Mouse (Mus musculus): ENCODE measurements around the gene Znhit2. TPM values are rescaled to one million over a fixed set of nuclear protein-coding genes. Genes with fewer than 3 reads are reported as not detected.

The Znhit2 gene
- total and polyA plus RNA-seq, 3 experiments: 9.9 to 14.4 (median 13.4) TPM

DNA sequence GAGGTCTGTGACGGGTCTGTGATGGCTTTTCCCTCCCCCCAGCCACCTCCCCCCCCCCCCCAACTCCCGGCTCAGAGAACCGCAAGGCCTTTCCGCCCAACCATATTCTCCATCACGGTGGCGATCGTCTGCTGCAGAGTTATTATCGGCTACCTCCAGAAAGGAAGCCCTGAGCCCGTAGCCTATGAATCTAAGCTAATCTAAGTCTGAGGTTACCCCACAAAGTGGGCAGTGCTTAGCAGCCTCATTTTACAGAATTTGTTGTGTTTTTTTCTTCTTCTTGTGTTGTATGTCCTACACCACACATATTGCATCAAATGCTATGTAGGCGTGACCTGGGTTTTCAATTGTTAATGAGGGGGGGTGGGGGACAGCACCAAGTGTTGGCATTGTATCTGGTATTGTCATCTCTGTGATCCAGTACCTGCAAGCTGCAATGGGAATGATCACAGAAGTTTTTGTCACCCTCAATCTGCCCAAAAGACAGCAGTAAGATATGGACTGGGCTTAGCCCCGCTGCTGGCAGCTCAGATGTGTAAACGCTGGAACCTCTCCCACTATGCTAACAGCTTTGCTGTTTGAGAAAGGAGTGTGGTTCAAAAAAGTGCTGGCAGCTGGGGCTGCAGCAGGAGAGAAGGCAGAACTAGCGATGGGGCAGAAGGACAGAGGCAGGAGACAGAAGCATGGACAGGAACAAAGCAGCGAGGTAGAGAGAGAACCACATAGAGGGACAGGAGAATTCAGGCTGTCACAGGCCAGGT is 30.3 kb upstream of the Znhit2 start:
- H3K27me3 ChIP-seq (ENCODE audit: control insufficient read depth, insufficient read depth, low read length): no peaks in the 10 kb centered on the region
- intact Hi-C loops (cut with DNase I): no loop called here
- 65% methylated on average over 14 of the region's 14 CpGs for WGBS

GRCm38 (mm10) chr19:6035966-6036585 is 24.9 kb upstream of the Znhit2 start:
- Histone ChIP-seq H3K9ac (ENCODE audit: low read depth, low read length) (no peak overlapping the region), H3K4me1 (ENCODE audit: control insufficient read depth, insufficient read depth, low read length) (no peaks in the 10 kb centered on the region), H3K36me3 (ENCODE audit: control insufficient read depth, insufficient read depth, low read length) (no peaks in the 10 kb centered on the region), H3K27me3 (ENCODE audit: control insufficient read depth, insufficient read depth, low read length) (no peaks in the 10 kb centered on the region), H3K27ac (no peak overlapping the region), H3K4me3 (no peak overlapping the region), H3K79me2 (replicated peaks; ENCODE audit: control insufficient read depth, insufficient read depth, low read length) (no peaks in the 10 kb centered on the region)
- intact Hi-C loops (cut with DNase I): no loop called here
- TF ChIP-seq CTCF (IDR thresholded peaks at IDR 0.05): no peak
- TF ChIP-seq POLR2A (IDR thresholded peaks at IDR 0.05; ENCODE audit: insufficient read depth, low read depth, low read length): no peak
- TF ChIP-seq EP300 (IDR thresholded peaks at IDR 0.05; ENCODE audit: insufficient read depth, low read depth, low read length): no peak
- no peak for DNase-seq
- WGBS: 41% methylated on average over 9 of the region's 9 CpGs

More for the DNA sequence above, 30.3 kb upstream of the Znhit2 start:
- no peak overlapping the region for H3K9ac ChIP-seq (ENCODE audit: low read depth, low read length)
- no peaks in the 10 kb centered on the region for H3K36me3 ChIP-seq (ENCODE audit: control insufficient read depth, insufficient read depth, low read length)
- H3K79me2 ChIP-seq (replicated peaks; ENCODE audit: control insufficient read depth, insufficient read depth, low read length): no peaks in the 10 kb centered on the region
- H3K27ac ChIP-seq: no peak overlapping the region
- TF ChIP-seq CTCF (IDR thresholded peaks at IDR 0.05): no peak
- no peak for TF ChIP-seq EP300 (IDR thresholded peaks at IDR 0.05; ENCODE audit: insufficient read depth, low read depth, low read length)
- no peak for TF ChIP-seq POLR2A (IDR thresholded peaks at IDR 0.05; ENCODE audit: insufficient read depth, low read depth, low read length)
- no peak overlapping the region for H3K4me3 ChIP-seq
- no peaks in the 10 kb centered on the region for H3K4me1 ChIP-seq (ENCODE audit: control insufficient read depth, insufficient read depth, low read length)
- no peak for DNase-seq

- no peak for DNase-seq
- no peaks in the 10 kb centered on the region for H3K4me1 ChIP-seq (ENCODE audit: control insufficient read depth, insufficient read depth, low read length)
- TF ChIP-seq EP300 (IDR thresholded peaks at IDR 0.05; ENCODE audit: insufficient read depth, low read depth, low read length): no peak
- TF ChIP-seq POLR2A (IDR thresholded peaks at IDR 0.05; ENCODE audit: insufficient read depth, low read depth, low read length): no peak
- TF ChIP-seq CTCF (IDR thresholded peaks at IDR 0.05): no peak
- no peaks in the 10 kb centered on the region for H3K79me2 ChIP-seq (replicated peaks; ENCODE audit: control insufficient read depth, insufficient read depth, low read length)
- no peak overlapping the region for H3K4me3 ChIP-seq
- no peaks in the 10 kb centered on the region for H3K36me3 ChIP-seq (ENCODE audit: control insufficient read depth, insufficient read depth, low read length)
- no peaks in the 10 kb centered on the region for H3K27me3 ChIP-seq (ENCODE audit: control insufficient read depth, insufficient read depth, low read length)
- no peak overlapping the region for H3K9ac ChIP-seq (ENCODE audit: low read depth, low read length)
- intact Hi-C loops (cut with DNase I): no loop called here
- H3K27ac ChIP-seq: no peak overlapping the region
Observed at GRCm38 (mm10) chr19:6037695-6038094, 23.3 kb upstream of the Znhit2 start.

DNA sequence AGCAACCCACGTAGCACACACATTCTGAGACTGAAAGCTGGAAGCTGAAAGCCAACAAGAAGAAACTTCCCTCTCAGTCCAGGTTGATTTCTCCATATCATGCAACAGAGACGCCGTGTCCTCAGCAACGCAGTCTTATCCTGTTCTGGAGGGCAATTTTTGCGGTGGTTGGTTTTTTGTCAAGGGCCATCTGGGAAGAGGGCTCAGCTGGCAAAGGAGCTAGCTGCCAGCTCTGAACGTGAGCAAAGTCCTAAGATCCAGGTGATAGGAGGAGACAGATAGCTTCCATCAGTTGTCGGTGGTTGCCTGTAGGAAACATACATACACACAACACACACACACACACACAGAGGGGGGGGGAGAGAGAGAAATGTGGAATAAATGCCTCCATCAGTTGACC is 22.7 kb upstream of the Znhit2 start:
- Histone ChIP-seq H3K79me2 (replicated peaks; ENCODE audit: control insufficient read depth, insufficient read depth, low read length) (no peaks in the 10 kb centered on the region), H3K27ac (no peak overlapping the region)

GRCm38 (mm10) chr19:6040002-6040401 is 21.0 kb upstream of the Znhit2 start:
- Histone ChIP-seq H3K9ac (ENCODE audit: low read depth, low read length) (no peak overlapping the region), H3K27ac (no peak overlapping the region), H3K4me1 (ENCODE audit: control insufficient read depth, insufficient read depth, low read length) (no peaks in the 10 kb centered on the region), H3K27me3 (ENCODE audit: control insufficient read depth, insufficient read depth, low read length) (no peaks in the 10 kb centered on the region), H3K79me2 (replicated peaks; ENCODE audit: control insufficient read depth, insufficient read depth, low read length) (no peaks in the 10 kb centered on the region), H3K36me3 (ENCODE audit: control insufficient read depth, insufficient read depth, low read length) (no peaks in the 10 kb centered on the region), H3K4me3 (no peak overlapping the region)
- TF ChIP-seq EP300 (IDR thresholded peaks at IDR 0.05; ENCODE audit: insufficient read depth, low read depth, low read length): no peak
- peak; percentile 52 for TF ChIP-seq CTCF (IDR thresholded peaks at IDR 0.05)
- no peak for TF ChIP-seq POLR2A (IDR thresholded peaks at IDR 0.05; ENCODE audit: insufficient read depth, low read depth, low read length)
- no peak for DNase-seq
- intact Hi-C loops (cut with DNase I): loop anchor here (10.0 kb wide), 1 partner anchor 85 kb away; the partner anchor contains the start of gene Snx15

More for the DNA sequence above, 22.7 kb upstream of the Znhit2 start:
- Histone ChIP-seq H3K36me3 (ENCODE audit: control insufficient read depth, insufficient read depth, low read length) (no peaks in the 10 kb centered on the region), H3K9ac (ENCODE audit: low read depth, low read length) (no peak overlapping the region), H3K27me3 (ENCODE audit: control insufficient read depth, insufficient read depth, low read length) (no peaks in the 10 kb centered on the region), H3K4me1 (ENCODE audit: control insufficient read depth, insufficient read depth, low read length) (no peaks in the 10 kb centered on the region), H3K4me3 (no peak overlapping the region)
- intact Hi-C loops (cut with DNase I): no loop called here
- DNase-seq: no peak
- no peak for TF ChIP-seq EP300 (IDR thresholded peaks at IDR 0.05; ENCODE audit: insufficient read depth, low read depth, low read length)
- no peak for TF ChIP-seq POLR2A (IDR thresholded peaks at IDR 0.05; ENCODE audit: insufficient read depth, low read depth, low read length)
- TF ChIP-seq CTCF (IDR thresholded peaks at IDR 0.05): no peak
- 73% methylated on average over 7 of the region's 7 CpGs for WGBS

DNA sequence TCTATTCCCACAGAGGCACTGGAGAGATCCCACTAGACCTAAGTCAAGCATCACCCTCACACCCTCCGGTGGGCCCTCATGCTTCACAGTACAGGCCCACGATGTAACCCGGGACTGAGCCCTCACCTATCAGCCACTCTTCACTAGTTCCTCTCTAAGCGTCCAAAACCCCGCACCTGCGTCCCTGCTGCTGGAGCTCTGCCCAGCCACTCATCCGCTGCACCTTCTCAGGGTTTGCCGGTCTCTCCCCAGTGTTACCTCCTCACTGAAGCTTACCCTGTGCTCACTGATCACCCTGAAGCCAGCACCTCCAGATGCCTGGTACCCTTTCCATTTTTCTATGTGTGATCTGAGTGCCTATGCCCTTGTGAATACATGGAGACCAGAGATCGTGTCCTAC is 18.7 kb upstream of the Znhit2 start:
- Histone ChIP-seq H3K4me3 (no peak overlapping the region), H3K4me1 (ENCODE audit: control insufficient read depth, insufficient read depth, low read length) (peaks cover 3% of the 10 kb centered on the region), H3K79me2 (replicated peaks; ENCODE audit: control insufficient read depth, insufficient read depth, low read length) (peaks cover under 1% of the 10 kb centered on the region; the same call in 1 of the 2 replicates), H3K27me3 (ENCODE audit: control insufficient read depth, insufficient read depth, low read length) (no peaks in the 10 kb centered on the region), H3K9ac (ENCODE audit: low read depth, low read length) (no peak overlapping the region), H3K36me3 (ENCODE audit: control insufficient read depth, insufficient read depth, low read length) (no peaks in the 10 kb centered on the region), H3K27ac (no peak overlapping the region)
- 65% methylated on average over 9 of the region's 9 CpGs for WGBS
- intact Hi-C loops (cut with DNase I): loop anchor here (2.0 to 10.0 kb wide), 2 partner anchors 25 to 83 kb away; partner anchors contain the start of gene Snx15
- DNase-seq: no peak
- TF ChIP-seq POLR2A (IDR thresholded peaks at IDR 0.05; ENCODE audit: insufficient read depth, low read depth, low read length) (no peak), CTCF (IDR thresholded peaks at IDR 0.05) (no peak), EP300 (IDR thresholded peaks at IDR 0.05; ENCODE audit: insufficient read depth, low read depth, low read length) (no peak)

All from heart, adult 2 months (tissue).